Mouse (Mus musculus) gastrocnemius, adult 8-10 months (tissue): ENCODE data around the gene Ltbp1. TPM values are rescaled to one million over a fixed set of nuclear protein-coding genes. Genes with fewer than 3 reads are reported as not detected.

Experiments
- DNase-seq, 2 experiments: peaks; one replicate each; pipeline ENCODE4 v3.0.0; 2022; ENCODE audit warnings: low spot score in 2 of 2
- total RNA-seq, 4 experiments: library from RNA; stranded (reverse); gene quantifications; 2 replicates each; pipeline ENCODE4 v1.2.4; 2022

The Ltbp1 gene
- total RNA-seq, 4 experiments from 2014 or later = 4.7 to 9.1 (median 6.5) TPM

GRCm38 (mm10) chr17:75056631-75057030 is 51.3 kb downstream of the Ltbp1 start:
- DNase-seq = peak in 1 of 2 experiments; percentile 15

GRCm38 (mm10) chr17:75066340-75066739 is 61.0 kb downstream of the Ltbp1 start:
- no peak for DNase-seq

GRCm38 (mm10) chr17:75067314-75067713 is 61.9 kb downstream of the Ltbp1 start:
- DNase-seq = no peak

GRCm38 (mm10) chr17:75069232-75069631 is 63.9 kb downstream of the Ltbp1 start:
- DNase-seq = no peak

GRCm38 (mm10) chr17:75071174-75071573 is 65.8 kb downstream of the Ltbp1 start:
- DNase-seq = no peak

GRCm38 (mm10) chr17:75071749-75072148 is 66.4 kb downstream of the Ltbp1 start:
- no peak for DNase-seq

- DNase-seq = no peak
Observed at GRCm38 (mm10) chr17:75073887-75074286, 68.5 kb downstream of the Ltbp1 start.

- no peak for DNase-seq
Observed at GRCm38 (mm10) chr17:75074978-75075699, 69.8 kb downstream of the Ltbp1 start.

- no peak for DNase-seq
Observed at GRCm38 (mm10) chr17:75081401-75081800, 76.0 kb downstream of the Ltbp1 start.

GRCm38 (mm10) chr17:75082449-75082848 is 77.1 kb downstream of the Ltbp1 start:
- no peak for DNase-seq

GRCm38 (mm10) chr17:75087296-75087941 is 82.1 kb downstream of the Ltbp1 start:
- DNase-seq = no peak

- no peak for DNase-seq
Observed at GRCm38 (mm10) chr17:75088232-75088631, 82.9 kb downstream of the Ltbp1 start.

- DNase-seq = no peak
Observed at GRCm38 (mm10) chr17:75088727-75089126, 83.4 kb downstream of the Ltbp1 start.

GRCm38 (mm10) chr17:75090556-75090955 is 85.2 kb downstream of the Ltbp1 start:
- DNase-seq = no peak

- DNase-seq = no peak
Observed at GRCm38 (mm10) chr17:75093563-75093962, 88.2 kb downstream of the Ltbp1 start.

- DNase-seq = peak in 1 of 2 experiments; percentile 16
Observed at GRCm38 (mm10) chr17:75094591-75094990, 89.2 kb downstream of the Ltbp1 start.

- no peak for DNase-seq
Observed at GRCm38 (mm10) chr17:75096727-75097126, 91.4 kb downstream of the Ltbp1 start.

- DNase-seq = no peak
Observed at GRCm38 (mm10) chr17:75097367-75097766, 92.0 kb downstream of the Ltbp1 start.

- no peak for DNase-seq
Observed at GRCm38 (mm10) chr17:75101215-75101614, 95.8 kb downstream of the Ltbp1 start.

- no peak for DNase-seq
Observed at GRCm38 (mm10) chr17:75101994-75102393, 96.6 kb downstream of the Ltbp1 start.

- DNase-seq = no peak
Observed at GRCm38 (mm10) chr17:75107412-75107811, 102.0 kb downstream of the Ltbp1 start.

GRCm38 (mm10) chr17:75107879-75108278 is 102.5 kb downstream of the Ltbp1 start:
- DNase-seq = no peak
